ENCODE assay signal across 7 mouse cellular contexts in genomic region chr5:125156418-125157205, GRCm38 (mm10). TPM values are rescaled to one million over a fixed set of nuclear protein-coding genes. Genes with fewer than 3 reads are reported as not detected.
DNase-seq lines count a peak whose midpoint lies in the region; ATAC-seq and TF ChIP-seq lines count a peak whose summit lies in the region.

No protein-coding gene starts in this region.

- H3K27me3 ChIP-seq in liver, postnatal 0 days (ENCODE audit: insufficient read depth, low read length): no peaks in the 10 kb centered on the region
- H3K27me3 ChIP-seq in embryonic facial prominence, embryonic 12.5 days: no peaks in the 10 kb centered on the region
- no peaks in the 10 kb centered on the region for H3K27me3 ChIP-seq in hindbrain, embryonic 12.5 days
- no peaks in the 10 kb centered on the region for H3K27me3 ChIP-seq in neural tube, embryonic 12.5 days (replicated peaks)

- H3K9ac ChIP-seq in liver, postnatal 0 days (replicated peaks): no peak overlapping the region
- 0 out of 2 replicates have a peak overlapping the region, but pooled peaks have one; percentile 0 for H3K9ac ChIP-seq in embryonic facial prominence, embryonic 12.5 days
- peak overlapping the region; percentile 36; the same call in 1 of the 2 replicates for H3K9ac ChIP-seq in hindbrain, embryonic 12.5 days
- H3K9ac ChIP-seq in neural tube, embryonic 12.5 days: peak overlapping the region; percentile 26; the same call in 1 of the 2 replicates

- no peak for TF ChIP-seq EP300 in liver, postnatal 0 days (IDR thresholded peaks at IDR 0.05; ENCODE audit: low read depth)

- H3K4me2 ChIP-seq in liver, postnatal 0 days (ENCODE audit: low read depth, low read length): no peak overlapping the region
- H3K4me2 ChIP-seq in embryonic facial prominence, embryonic 12.5 days (replicated peaks): peak overlapping the region; percentile 8; the same call in 1 of the 2 replicates
- 0 out of 2 replicates have a peak overlapping the region, but pooled peaks have one; percentile 11 for H3K4me2 ChIP-seq in hindbrain, embryonic 12.5 days (replicated peaks)
- H3K4me2 ChIP-seq in neural tube, embryonic 12.5 days (replicated peaks): peak overlapping the region; percentile 52; the same call in 1 of the 2 replicates

- H3K9me3 ChIP-seq in liver, postnatal 0 days (ENCODE audit: low read length): no peaks in the 10 kb centered on the region
- H3K9me3 ChIP-seq in embryonic facial prominence, embryonic 12.5 days: no peaks in the 10 kb centered on the region
- no peaks in the 10 kb centered on the region for H3K9me3 ChIP-seq in hindbrain, embryonic 12.5 days (replicated peaks)
- no peaks in the 10 kb centered on the region for H3K9me3 ChIP-seq in neural tube, embryonic 12.5 days

- 79% methylated on average over 22 of the region's 22 CpGs for WGBS in liver, postnatal 0 days (ENCODE audit: insufficient replicate concordance)
- WGBS in embryonic facial prominence, embryonic 12.5 days: 74% methylated on average over 22 of the region's 22 CpGs
- WGBS in hindbrain, embryonic 12.5 days: 74% methylated on average over 22 of the region's 22 CpGs
- 77% methylated on average over 22 of the region's 22 CpGs for WGBS in neural tube, embryonic 12.5 days

- intact Hi-C loops in left cerebral cortex, postnatal 25 days (cut with DNase I): no loop called here

- H3K4me3 ChIP-seq in liver, postnatal 0 days (ENCODE audit: low read depth, low read length): no peak overlapping the region
- no peak overlapping the region for H3K4me3 ChIP-seq in embryonic facial prominence, embryonic 12.5 days
- no peak overlapping the region for H3K4me3 ChIP-seq in hindbrain, embryonic 12.5 days
- H3K4me3 ChIP-seq in neural tube, embryonic 12.5 days: no peak overlapping the region

- H3K4me1 ChIP-seq in liver, postnatal 0 days (ENCODE audit: insufficient read depth): peaks cover 35% of the 10 kb centered on the region
- H3K4me1 ChIP-seq in embryonic facial prominence, embryonic 12.5 days: peaks cover 91% of the 10 kb centered on the region
- H3K4me1 ChIP-seq in hindbrain, embryonic 12.5 days: peaks cover 93% of the 10 kb centered on the region
- H3K4me1 ChIP-seq in neural tube, embryonic 12.5 days: peaks cover 97% of the 10 kb centered on the region

- H3K36me3 ChIP-seq in liver, postnatal 0 days (replicated peaks; ENCODE audit: insufficient read depth, low read length): no peaks in the 10 kb centered on the region
- no peaks in the 10 kb centered on the region for H3K36me3 ChIP-seq in embryonic facial prominence, embryonic 12.5 days
- H3K36me3 ChIP-seq in hindbrain, embryonic 12.5 days: no peaks in the 10 kb centered on the region
- no peaks in the 10 kb centered on the region for H3K36me3 ChIP-seq in neural tube, embryonic 12.5 days

- TF ChIP-seq CTCF in liver, postnatal 0 days (IDR thresholded peaks at IDR 0.05; ENCODE audit: low read depth): no peak

- peak; percentile 31 for DNase-seq in liver, postnatal 0 days
- no peak for DNase-seq in liver
- no peak for DNase-seq in left cerebral cortex, postnatal 25 days (ENCODE audit: low spot score in 2 of 2)
- DNase-seq in Muller cell, postnatal 12 days (ENCODE audit: inconsistent ontology term): no peak

- no peak for ATAC-seq in liver, postnatal 0 days
- ATAC-seq in embryonic facial prominence, embryonic 12.5 days (ENCODE audit: insufficient number of reproducible peaks, insufficient read depth, low FRiP score, low TSS enrichment): no peak
- no peak for ATAC-seq in hindbrain, embryonic 12.5 days (ENCODE audit: low FRiP score)
- no peak for ATAC-seq in neural tube, embryonic 12.5 days (ENCODE audit: low FRiP score, low read depth)

- no peak overlapping the region for H3K27ac ChIP-seq in liver, postnatal 0 days (ENCODE audit: low read depth)
- H3K27ac ChIP-seq in embryonic facial prominence, embryonic 12.5 days: peak overlapping the region; percentile 92
- peak overlapping the region; percentile 90 for H3K27ac ChIP-seq in hindbrain, embryonic 12.5 days
- peak overlapping the region; percentile 89; the same call in 1 of the 2 replicates for H3K27ac ChIP-seq in neural tube, embryonic 12.5 days

RNA-seq across cellular contexts. Expression of gene Ncor2, which starts 22.4 kb away (rescaled TPM):
- 3.1 and 3.4 TPM in 2 replicates for polyA plus RNA-seq in liver, postnatal 0 days (2015; fragmentation: Nextera tagmentation; extraction: Ambion mirVana)
- 31.6 and 33.4 TPM in 2 replicates for polyA plus RNA-seq in embryonic facial prominence, embryonic 12.5 days (2016; fragmentation: Nextera tagmentation; extraction: Ambion mirVana)
- polyA plus RNA-seq in hindbrain, embryonic 12.5 days (2016; fragmentation: Nextera tagmentation; extraction: Ambion mirVana): 30.2 and 31.0 TPM in 2 replicates
- polyA plus RNA-seq in neural tube, embryonic 12.5 days (2016; fragmentation: Nextera tagmentation; extraction: Ambion mirVana): 36.0 and 36.9 TPM in 2 replicates
- total RNA-seq in left cerebral cortex, postnatal 25 days (2021): 100 to 1,000 TPM; 183 to 200 TPM
